Mouse (Mus musculus) colon, adult 2 months (tissue): Measurements from ENCODE around the gene Efnb2. TPM values are rescaled to one million over a fixed set of nuclear protein-coding genes. Genes with fewer than 3 reads are reported as not detected.

Source experiments
- polyA plus RNA-seq: library from polyadenylated mRNA; depleted of rRNA; stranded (reverse); fragments of >200 nt; gene quantifications from 2 replicates; pipeline ENCODE4 v1.2.3, GENCODE M21; 2012; rRNA removed

Efnb2 gene
- 96.6 and 106 TPM in 2 replicates for polyA plus RNA-seq

GRCm38 (mm10) chr8:8661103-8661758 is at the start of gene Efnb2:
Gene Efnb2, minus strand, starts transcription at chr8:8661242.

GRCm38 (mm10) chr8:8690146-8691092 is 29.4 kb upstream of the Efnb2 start, which contains the start of gene Arglu1:
Gene Arglu1, minus strand, starts transcription at chr8:8690521.

Other genes with a start within 250 kb of the Efnb2 start
- 16.0 and 25.7 TPM in 2 replicates for gene Arglu1, start 29.3 kb upstream of the Efnb2 start, polyA plus RNA-seq